Mouse (Mus musculus): ENCODE data around the gene Rin2.

DNA sequence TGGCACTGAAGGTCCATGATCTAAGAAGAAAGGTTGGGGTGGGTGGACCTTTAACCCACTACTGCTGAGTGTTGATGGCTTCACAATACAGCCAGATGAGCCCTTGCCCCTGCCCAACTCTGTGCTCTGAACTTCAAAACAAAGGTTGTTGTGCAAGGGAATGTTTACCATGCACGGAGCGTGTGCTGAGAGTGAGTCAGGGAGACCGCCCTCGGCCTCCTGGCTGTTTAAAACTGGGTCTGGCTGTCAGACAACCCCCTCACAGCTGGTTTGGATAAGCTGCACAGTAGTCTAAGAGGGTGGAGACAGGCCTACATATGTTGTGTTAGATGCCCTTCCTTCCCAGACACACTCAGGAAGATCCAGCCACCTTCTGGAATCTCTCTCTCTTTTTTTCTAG lies 175.8 kb downstream of the Rin2 start:
- TF ChIP-seq POLR2A (IDR thresholded peaks at IDR 0.05; ENCODE audit: insufficient read length, low read depth) = no peak
- no peak for TF ChIP-seq TCF12 (IDR thresholded peaks at IDR 0.05; ENCODE audit: insufficient read depth, poor library complexity, severe bottlenecking)
- TF ChIP-seq E2F4 (IDR thresholded peaks at IDR 0.05; ENCODE audit: insufficient read depth) = no peak
- TF ChIP-seq SRF (IDR thresholded peaks at IDR 0.05; ENCODE audit: control insufficient read depth, insufficient read length, low read depth) = no peak
- TF ChIP-seq TCF3 (IDR thresholded peaks at IDR 0.05; ENCODE audit: insufficient read length, low read depth) = no peak
- TF ChIP-seq USF1 (IDR thresholded peaks at IDR 0.05; ENCODE audit: low read depth) = no peak
- no peak for TF ChIP-seq MYOG (IDR thresholded peaks at IDR 0.05; ENCODE audit: control insufficient read depth in 1 of 3, insufficient read depth in 1 of 3, insufficient read length in 2 of 3, low read depth in 2 of 3)
- TF ChIP-seq MAX (IDR thresholded peaks at IDR 0.05; ENCODE audit: low read depth) = no peak
- TF ChIP-seq POLR2AphosphoS2 (IDR thresholded peaks at IDR 0.05; ENCODE audit: insufficient read length, low read depth) = no peak
- TF ChIP-seq MYOD1 (IDR thresholded peaks at IDR 0.05; ENCODE audit: control insufficient read depth in 1 of 3, insufficient read length in 2 of 3, low read depth in 2 of 3) = no peak
- no peak for TF ChIP-seq CEBPB (IDR thresholded peaks at IDR 0.05; ENCODE audit: insufficient read depth, poor library complexity, severe bottlenecking)
